Mouse (Mus musculus) brown adipose tissue, adult 24 weeks (tissue): ENCODE data around the gene 4933405L10Rik. TPM values are rescaled to one million over a fixed set of nuclear protein-coding genes. Genes with fewer than 3 reads are reported as not detected.

Source experiments
- H3K27ac ChIP-seq: fragments of 200-500 bp; replicated peaks from 2 replicates; pipeline ENCODE4 v1.5.1; 2012; ENCODE audit warnings: low read depth, mild to moderate bottlenecking, low read length
- H3K4me1 ChIP-seq: fragments of 200-500 bp; 2 replicates; pipeline ENCODE4 v1.6.1; 2012; ENCODE audit warnings: low read length, mixed read lengths; ENCODE audit not compliant: control insufficient read depth, insufficient read depth, insufficient read length
- H3K4me3 ChIP-seq: fragments of 200-500 bp; 2 replicates; pipeline ENCODE4 v1.5.1; 2012; ENCODE audit warnings: low read depth, mild to moderate bottlenecking, low read length, moderate library complexity; ENCODE audit not compliant: insufficient read depth
- polyA plus RNA-seq: library from polyadenylated mRNA; stranded (reverse); fragments of >200 nt; gene quantifications from 2 replicates; pipeline ENCODE4 v1.2.4, GENCODE M21; 2012; ENCODE audit not compliant: missing spikeins, insufficient read depth, insufficient read length

Gene 4933405L10Rik
- polyA plus RNA-seq, 1 experiment, result 0.87 TPM

DNA sequence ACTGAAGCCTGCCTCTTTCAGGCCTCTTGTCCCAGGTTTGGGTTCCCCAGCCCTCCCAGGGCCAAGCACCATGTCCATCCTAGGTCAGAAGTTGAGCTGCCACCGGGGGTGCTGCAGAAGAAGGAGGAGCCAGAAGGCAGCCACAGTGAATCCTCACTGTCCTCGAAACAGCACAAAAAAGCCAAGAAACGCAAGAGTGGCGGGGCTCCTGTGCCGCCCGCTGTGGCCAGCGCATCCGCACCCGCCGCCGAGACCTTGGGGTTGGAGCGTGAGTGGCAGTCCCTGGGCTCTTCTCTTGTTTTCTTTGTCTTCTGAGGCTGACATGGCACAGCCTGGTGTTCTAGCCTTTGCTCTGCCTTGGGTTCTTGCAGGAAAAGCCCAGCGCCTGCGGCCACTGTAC lies 1.9 kb downstream of the 4933405L10Rik start:
- Histone ChIP-seq H3K4me1 (no peaks in the 10 kb centered on the region), H3K27ac (no peak overlapping the region), H3K4me3 (no peak overlapping the region)

DNA sequence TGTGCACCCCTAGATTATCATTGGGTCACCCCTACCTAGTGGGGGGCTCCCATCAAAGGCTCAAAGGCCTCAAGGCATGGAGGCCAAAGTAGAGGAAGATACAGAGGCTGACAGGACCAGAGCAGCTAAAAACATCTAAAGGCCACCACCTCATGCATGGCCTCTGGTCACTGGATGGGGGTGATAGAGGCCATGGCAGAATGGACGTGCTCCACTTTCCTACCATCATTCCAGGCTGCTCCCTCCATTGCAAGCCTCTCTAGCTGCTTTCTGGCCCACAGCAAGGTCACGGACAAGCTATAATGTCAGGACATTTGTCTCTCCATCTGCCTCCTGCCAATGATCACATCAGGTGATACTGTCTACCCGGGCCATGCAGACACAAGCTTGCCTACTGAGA lies 4.8 kb downstream of the 4933405L10Rik start:
- Histone ChIP-seq H3K27ac (no peak overlapping the region), H3K4me1 (no peaks in the 10 kb centered on the region), H3K4me3 (no peak overlapping the region)

DNA sequence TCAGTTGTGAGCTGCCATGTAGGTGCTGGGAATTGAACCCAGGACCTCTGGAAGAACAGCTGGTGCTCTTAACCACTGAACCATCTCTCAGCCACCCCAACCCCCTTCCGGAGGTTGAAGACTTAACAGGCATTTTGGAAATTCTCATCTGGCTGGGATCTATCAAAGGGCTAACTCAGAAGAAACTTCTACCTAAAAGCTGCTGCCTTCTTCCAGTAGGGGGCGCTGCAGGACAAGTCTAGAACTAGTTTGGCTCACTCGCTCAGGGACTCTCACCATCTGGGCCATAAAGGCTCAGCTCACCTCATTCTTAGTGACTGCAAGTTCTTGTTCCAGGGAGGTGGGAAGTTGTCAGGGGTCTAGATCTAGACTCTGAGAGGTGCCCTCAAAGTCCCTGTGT lies 6.7 kb downstream of the 4933405L10Rik start:
- no peaks in the 10 kb centered on the region for H3K4me1 ChIP-seq
- H3K27ac ChIP-seq, result no peak overlapping the region
- no peak overlapping the region for H3K4me3 ChIP-seq

DNA sequence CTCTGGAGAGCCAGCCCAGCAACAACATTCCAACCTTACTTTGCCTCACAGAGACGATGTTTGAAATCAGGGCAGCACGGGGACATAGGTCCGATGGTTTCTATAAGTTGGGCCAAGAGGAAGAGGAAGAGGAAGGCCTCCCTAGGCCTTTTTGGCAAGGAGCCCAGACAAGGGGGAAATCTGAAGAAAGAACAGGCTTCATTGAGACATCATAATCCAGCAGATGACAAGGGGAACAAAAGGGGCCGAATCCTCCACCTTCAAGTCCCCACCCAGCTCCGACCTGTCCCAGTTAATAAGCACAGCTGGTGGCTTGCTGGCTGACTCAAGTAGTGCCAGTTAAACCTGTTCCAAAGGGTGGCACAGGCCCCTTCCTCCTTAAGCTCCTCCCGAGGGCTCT lies 7.6 kb downstream of the 4933405L10Rik start:
- Histone ChIP-seq H3K4me1 (peaks cover 3% of the 10 kb centered on the region; the same call in 1 of the 2 replicates), H3K4me3 (no peak overlapping the region), H3K27ac (peak overlapping the region; percentile 53)

DNA sequence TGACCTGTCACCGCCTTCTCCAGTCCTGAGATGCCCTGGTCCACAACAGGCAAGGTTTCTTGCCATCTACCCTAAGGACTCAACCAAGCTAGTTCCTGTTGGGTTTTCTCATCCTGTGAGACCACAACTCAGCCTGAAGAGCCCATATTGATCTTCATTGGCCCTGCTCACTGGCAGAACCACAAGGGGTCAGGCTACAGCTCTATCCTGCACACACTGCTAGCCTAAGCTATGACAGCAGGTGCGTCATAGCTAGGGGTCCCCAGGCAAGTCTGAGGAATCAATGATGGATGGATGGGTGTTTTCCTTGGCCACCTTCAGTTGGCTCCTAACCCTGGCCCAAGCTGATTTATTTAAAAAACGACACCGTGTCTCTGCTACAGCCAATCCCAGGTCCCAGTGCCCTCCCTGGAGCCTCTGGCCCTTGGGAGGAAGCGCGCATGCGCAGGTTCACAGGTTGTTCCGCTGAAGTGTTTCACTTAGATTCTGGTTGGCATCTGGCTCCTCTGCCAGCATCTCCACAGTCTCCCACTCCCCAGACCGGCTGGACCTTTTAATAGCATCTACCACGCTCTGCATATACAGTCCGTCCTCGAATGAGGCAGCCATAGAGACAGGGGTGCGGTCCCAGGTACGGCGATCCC lies 9.0 kb downstream of the 4933405L10Rik start:
- Histone ChIP-seq H3K4me3 (no peak overlapping the region), H3K27ac (no peak overlapping the region), H3K4me1 (peaks cover 5% of the 10 kb centered on the region; the same call in 1 of the 2 replicates)

DNA sequence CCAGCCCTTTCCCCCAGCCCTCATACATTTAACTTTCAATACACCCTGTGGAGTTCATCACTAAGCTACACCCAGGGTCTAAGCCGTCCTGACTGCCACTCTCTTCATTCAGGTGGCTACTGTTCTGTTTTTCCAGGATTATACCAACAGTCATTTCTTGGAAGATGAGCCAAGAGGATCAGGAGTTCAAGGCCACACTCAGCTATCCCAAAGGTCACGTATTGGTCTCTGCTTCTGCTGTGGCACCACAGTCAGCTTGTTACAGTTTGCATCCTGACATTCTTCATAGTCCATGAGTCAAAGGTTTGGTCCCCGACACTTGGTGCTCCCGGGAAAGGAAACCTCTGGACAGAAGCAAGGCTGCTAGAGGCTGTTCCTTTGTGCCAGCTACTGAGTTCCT lies 12.2 kb downstream of the 4933405L10Rik start:
- no peak overlapping the region for H3K4me3 ChIP-seq
- H3K27ac ChIP-seq, result peak overlapping the region; percentile 29; the same call in 1 of the 2 replicates
- peaks cover 5% of the 10 kb centered on the region; the same call in 1 of the 2 replicates for H3K4me1 ChIP-seq

DNA sequence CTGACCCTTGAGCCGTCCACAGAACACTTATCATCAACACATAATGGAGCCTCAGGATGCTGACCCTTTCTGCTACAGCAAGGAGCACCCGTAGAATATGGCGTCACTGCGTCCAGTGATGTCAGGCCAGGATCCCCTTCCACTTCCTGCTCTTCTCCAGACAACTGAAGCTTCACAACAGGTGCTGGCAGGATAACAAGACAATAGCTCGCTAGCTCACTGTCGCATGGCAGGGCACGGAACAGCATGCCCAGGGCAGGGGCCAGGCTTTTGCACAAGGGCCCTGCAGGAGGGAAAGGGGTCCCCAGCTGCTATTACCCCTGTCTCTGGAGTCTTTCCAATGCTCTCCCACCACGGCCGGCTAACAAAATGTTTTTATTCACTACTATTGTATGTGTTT lies 15.4 kb downstream of the 4933405L10Rik start:
- Histone ChIP-seq H3K4me3 (no peak overlapping the region), H3K4me1 (peaks cover 10% of the 10 kb centered on the region; the same call in 1 of the 2 replicates), H3K27ac (no peak overlapping the region)

DNA sequence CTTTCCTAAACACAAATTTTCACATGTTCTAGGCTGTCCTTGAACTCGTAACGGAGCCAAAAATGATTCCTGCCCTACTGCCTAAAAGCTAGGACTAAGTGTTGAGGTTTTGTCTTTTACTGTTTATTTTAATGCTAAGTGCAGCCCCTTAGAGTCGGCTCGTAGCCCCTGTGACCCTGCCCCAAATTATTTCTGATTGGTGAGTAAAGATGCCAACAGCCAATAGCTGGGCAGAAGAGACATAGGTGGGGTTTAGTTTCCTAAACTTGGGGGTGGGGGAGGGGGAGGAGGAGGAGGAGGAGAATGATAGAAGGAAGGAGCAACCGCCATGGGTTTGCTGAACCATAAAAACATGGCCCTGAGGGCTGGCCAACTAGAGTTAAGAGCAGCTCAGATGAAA lies 18.3 kb downstream of the 4933405L10Rik start:
- Histone ChIP-seq H3K4me3 (no peak overlapping the region), H3K4me1 (peaks cover 5% of the 10 kb centered on the region; the same call in 1 of the 2 replicates), H3K27ac (no peak overlapping the region)

DNA sequence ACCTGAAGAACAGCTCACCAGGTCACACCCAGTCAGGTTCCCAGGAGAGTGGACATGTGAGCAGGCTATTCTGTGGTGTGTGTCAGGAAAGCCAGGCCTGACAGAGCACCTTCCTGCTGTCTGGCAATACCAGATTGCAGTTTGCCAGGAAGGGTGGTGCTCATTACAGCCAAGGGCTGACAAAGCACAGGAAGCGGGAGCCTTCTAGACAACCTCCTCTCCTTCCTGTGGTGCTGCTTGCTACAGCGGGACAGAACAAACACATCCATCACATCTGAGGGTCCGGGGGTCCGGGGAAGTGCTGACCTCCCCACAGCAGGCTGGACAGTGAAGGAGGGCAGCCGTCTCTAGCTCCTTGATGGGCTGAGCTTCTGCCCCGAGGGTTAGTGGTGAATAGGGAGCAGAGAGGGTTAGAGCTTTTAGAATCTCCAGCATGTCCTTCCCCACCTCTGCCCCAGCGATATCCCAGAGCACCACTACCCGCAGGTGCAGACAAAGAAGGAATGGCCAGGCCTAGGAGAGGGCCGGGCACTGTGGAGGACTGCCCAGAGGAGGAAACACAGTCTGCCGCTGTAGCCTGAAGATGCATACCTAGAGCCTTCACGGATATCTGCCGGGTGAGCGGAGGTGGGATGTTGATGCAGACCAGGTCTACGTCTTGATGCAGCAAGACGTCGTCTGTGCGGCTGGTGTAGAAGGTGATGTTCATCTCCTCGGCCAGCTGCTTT lies 20.1 kb downstream of the 4933405L10Rik start:
- Histone ChIP-seq H3K4me3 (peak overlapping the region; percentile 38), H3K27ac (peak overlapping the region; percentile 76)

DNA sequence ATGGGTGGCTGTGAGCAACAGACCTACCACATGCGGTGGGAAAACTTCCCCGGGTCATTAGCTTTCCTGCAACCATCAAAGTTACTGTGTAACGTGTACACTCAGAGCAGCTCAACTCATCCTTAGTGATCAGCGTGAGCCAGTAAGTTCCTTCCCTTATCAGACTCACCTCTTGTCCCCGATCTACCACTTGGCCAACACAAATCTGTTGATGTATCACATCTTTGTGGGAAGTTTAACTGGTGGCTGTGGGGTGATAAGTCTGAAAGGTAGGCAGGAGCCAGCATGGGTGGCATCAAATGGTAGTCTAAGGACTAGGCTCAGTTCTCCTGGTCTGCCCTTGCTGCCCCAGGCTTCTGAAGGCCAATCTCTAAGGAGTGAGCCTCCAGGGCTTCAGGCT lies 24.7 kb downstream of the 4933405L10Rik start:
- Histone ChIP-seq H3K4me1 (no peaks in the 10 kb centered on the region), H3K4me3 (no peak overlapping the region), H3K27ac (no peak overlapping the region)

More for the DNA sequence above, 20.1 kb downstream of the 4933405L10Rik start:
- H3K4me1 ChIP-seq, result peaks cover 5% of the 10 kb centered on the region; the same call in 1 of the 2 replicates

DNA sequence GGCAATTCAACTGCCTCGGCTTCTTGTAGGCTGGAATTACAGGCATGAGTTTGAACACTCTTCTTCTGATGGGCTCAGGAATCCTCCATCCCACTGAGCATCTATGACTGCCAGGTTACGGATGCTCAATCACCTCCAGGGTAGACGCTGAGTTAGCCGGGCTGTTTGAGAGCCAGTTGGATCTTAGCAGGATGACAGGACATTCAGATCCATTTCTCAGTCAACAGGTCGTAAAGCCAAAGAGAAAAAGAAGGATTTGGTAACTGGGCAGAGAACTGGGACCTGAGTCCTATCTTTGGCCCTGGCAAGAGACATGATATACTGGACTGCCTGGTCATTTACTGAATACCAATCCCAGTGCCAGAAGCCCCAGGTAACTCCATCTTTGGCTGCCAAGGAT lies 31.8 kb downstream of the 4933405L10Rik start:
- no peak overlapping the region for H3K27ac ChIP-seq
- H3K4me1 ChIP-seq, result peaks cover 13% of the 10 kb centered on the region
- H3K4me3 ChIP-seq, result no peak overlapping the region

DNA sequence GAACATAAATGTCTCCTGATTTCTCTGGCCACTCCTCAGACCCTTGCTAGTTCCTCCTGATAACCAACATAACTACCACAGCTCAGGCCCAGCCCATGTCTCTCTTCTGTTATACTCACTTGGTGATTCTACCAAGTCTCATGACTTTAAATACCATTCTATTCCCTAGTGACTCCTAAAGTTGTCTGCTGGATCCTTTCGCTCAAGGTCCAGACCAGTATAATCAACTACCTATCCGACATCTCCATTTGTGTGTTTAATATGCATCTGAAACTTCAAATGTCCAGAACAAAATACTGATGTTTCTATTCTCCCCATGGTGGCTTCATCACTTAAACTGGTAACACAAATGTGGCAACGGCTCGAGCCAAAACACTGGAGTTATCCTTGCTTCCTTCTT lies 35.8 kb downstream of the 4933405L10Rik start:
- H3K27ac ChIP-seq, result peak overlapping the region; percentile 51; the same call in 1 of the 2 replicates
- H3K4me1 ChIP-seq, result peaks cover 15% of the 10 kb centered on the region
- H3K4me3 ChIP-seq, result no peak overlapping the region

DNA sequence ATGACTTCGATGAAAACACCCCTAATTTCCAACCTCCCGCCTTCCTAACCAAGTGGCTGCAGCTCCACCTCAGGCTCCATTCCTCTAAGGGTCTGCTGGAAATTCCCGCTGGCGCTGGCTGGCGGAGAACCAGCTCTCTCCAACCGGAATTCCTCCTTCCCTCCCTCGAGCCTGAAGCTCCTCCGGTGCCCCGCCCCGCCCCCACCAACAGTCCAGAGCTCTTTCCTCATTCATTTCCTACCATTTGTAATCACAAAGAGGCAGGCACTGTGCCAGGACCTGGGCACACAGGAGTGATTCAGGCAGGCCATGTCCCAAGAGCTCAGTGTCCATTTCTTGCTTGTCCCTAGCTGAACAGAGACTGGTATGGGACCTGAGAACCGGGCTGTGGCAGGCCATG lies 43.2 kb downstream of the 4933405L10Rik start:
- peaks cover 16% of the 10 kb centered on the region for H3K4me1 ChIP-seq
- H3K4me3 ChIP-seq, result no peak overlapping the region
- peak overlapping the region; percentile 76 for H3K27ac ChIP-seq

DNA sequence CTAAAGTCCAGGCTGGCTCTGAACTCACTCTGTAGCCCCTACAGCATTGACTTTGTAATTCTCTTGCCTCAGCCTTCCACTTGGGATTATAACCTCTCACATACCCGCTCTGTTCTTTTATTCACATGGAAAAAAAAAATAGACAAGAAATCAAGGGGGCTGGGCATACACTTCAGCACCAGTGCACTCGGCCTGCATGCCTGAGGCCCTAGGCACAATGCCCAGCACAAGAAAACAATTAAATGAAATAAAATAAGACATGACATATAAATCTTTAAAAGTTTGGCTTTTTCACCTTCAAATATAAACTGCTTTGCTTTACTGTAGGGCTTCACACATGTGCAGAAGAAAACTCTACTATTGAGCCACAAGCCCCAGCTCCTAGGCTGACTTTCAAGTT lies 46.5 kb downstream of the 4933405L10Rik start:
- Histone ChIP-seq H3K4me1 (peaks cover 10% of the 10 kb centered on the region), H3K4me3 (no peak overlapping the region)

DNA sequence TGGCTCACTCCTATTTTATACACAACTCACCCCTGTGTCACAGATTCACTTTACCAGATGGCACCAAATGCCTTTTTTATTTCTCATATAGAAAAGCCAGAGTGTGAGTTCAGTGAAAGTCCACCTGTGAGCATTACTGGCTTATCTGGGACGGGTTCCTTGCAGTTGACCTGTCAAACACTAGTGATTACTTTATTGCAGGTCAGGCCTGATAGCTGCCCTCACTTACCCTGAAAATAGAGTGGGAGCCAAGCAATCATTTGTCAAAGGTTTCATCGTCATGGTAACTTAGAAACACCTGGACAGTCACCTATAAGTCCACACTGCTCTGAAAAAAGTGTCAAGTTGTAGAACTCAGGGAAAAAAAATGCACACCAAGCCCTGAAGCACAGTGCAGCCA lies 47.2 kb downstream of the 4933405L10Rik start:
- no peak overlapping the region for H3K27ac ChIP-seq
- H3K4me3 ChIP-seq, result no peak overlapping the region
- H3K4me1 ChIP-seq, result peaks cover 15% of the 10 kb centered on the region

More for the DNA sequence above, 46.5 kb downstream of the 4933405L10Rik start:
- no peak overlapping the region for H3K27ac ChIP-seq
